In the genomic region with DNA sequence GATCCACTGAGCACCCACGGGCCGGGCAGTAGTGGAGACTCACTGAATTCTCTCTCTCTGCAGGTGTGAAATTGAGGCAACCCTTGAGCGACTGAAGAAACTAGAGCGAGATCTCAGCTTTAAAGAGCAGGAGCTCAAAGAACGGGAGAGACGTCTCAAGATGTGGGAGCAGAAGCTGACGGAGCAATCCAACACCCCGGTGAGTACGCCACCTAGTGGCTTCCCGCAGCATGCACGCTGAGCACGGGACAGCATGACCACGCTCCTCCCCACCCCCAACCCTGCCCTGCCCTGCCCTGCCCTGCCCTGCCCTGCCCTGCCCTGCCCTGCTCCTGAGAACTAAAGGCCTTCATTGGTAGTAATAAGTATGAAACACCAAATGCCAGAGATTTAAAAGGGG, we compare ENCODE assay signal across 8 mouse cellular contexts.
DNase-seq lines count a peak whose midpoint lies in the region; ATAC-seq lines count a peak whose summit lies in the region.

No protein-coding gene starts in this region.

- H3K9me3 ChIP-seq in forebrain, embryonic 16.5 days (ENCODE audit: control insufficient read depth, low read length): peaks cover 6% of the 10 kb centered on the region; the same call in 1 of the 2 replicates

- intact Hi-C loops in left cerebral cortex, postnatal 36 days (cut with DNase I): loop anchor here (10.0 kb wide), 1 partner anchor 363 kb away; no protein-coding TSS in a partner anchor

- H3K27me3 ChIP-seq in forebrain, embryonic 16.5 days (replicated peaks; ENCODE audit: control insufficient read depth, insufficient read depth, low read length): no peaks in the 10 kb centered on the region

- H3K4me2 ChIP-seq in forebrain, embryonic 16.5 days (ENCODE audit: low read length): no peak overlapping the region

- H3K36me3 ChIP-seq in forebrain, embryonic 16.5 days (ENCODE audit: control insufficient read depth, insufficient read depth): no peaks in the 10 kb centered on the region

- H3K9ac ChIP-seq in forebrain, embryonic 16.5 days (replicated peaks; ENCODE audit: low read depth, low read length): no peak overlapping the region

- peak; percentile 8 to 17 for DNase-seq in left cerebral cortex, adult 18-20 months (ENCODE audit: low spot score in 2 of 2)
- DNase-seq in left cerebral cortex, postnatal 36 days (ENCODE audit: low spot score in 2 of 2): no peak
- DNase-seq in adrenal gland, adult (ENCODE audit: inconsistent age in 2 of 2, low spot score in 1 of 2): peak; percentile 77 to 92
- peak; percentile 58 for DNase-seq in forelimb bud, embryonic 11.5 days (ENCODE audit: low read depth, low spot score)
- peak; percentile 64 for DNase-seq in kidney, adult 9 months
- DNase-seq in lung, postnatal 36 days: peak; percentile 89
- peak; percentile 73 for DNase-seq in testis, postnatal 14 days (ENCODE audit: low spot score)

- H3K4me1 ChIP-seq in forebrain, embryonic 16.5 days (replicated peaks; ENCODE audit: control insufficient read depth, insufficient read depth, low read length): no peaks in the 10 kb centered on the region; the same call in 1 of the 2 replicates

- no peak overlapping the region for H3K27ac ChIP-seq in forebrain, embryonic 16.5 days (ENCODE audit: low read length)

- 17% methylated on average over 13 of the region's 13 CpGs for WGBS in forebrain, embryonic 16.5 days

- H3K4me3 ChIP-seq in forebrain, embryonic 16.5 days (replicated peaks; ENCODE audit: low read length): no peak overlapping the region

- ATAC-seq in forebrain, embryonic 16.5 days: no peak

Comparison
In these comparisons a context has a peak if more than half of its experiments do, and no peak if none do; other contexts are left out.
1. DNase-seq: peak in left cerebral cortex, adult 18-20 months (2 of 2), adrenal gland, adult (2 of 2), forelimb bud, embryonic 11.5 days (single experiment), kidney, adult 9 months (single experiment), lung, postnatal 36 days (single experiment) and testis, postnatal 14 days (single experiment); none in left cerebral cortex, postnatal 36 days (0 of 2).